Mouse (Mus musculus): Measurements from ENCODE around the gene Il7r. TPM values are rescaled to one million over a fixed set of nuclear protein-coding genes. Genes with fewer than 3 reads are reported as not detected.
"Not testable (repeated sequence)": the region's sequence is repeated elsewhere in the genome, so short reads cannot be mapped to it uniquely, and the experiment has no call there.

The Il7r gene
- polyA plus RNA-seq (2015; fragmentation: Nextera tagmentation; extraction: Ambion mirVana), result 0.05 and 0.24 TPM in 2 replicates

DNA sequence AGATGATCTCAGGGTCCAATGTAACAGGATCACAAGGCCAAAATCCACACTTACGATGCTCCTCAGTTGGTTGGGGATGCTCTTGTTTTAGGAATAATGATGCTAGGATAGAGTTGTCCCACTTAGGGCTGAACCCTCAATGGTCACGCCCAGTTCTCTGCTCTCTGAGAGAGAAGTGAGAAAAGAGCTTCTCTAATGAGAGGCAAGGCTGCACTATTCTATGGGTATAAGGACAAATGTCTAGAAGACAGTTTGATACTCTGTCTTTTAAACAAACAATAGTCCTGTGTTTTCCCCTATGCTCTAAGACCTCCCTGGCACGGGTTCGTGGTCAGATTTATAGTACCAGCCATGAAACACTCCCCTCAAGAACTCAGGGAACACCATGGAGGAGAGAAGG is at the start of gene Il7r:
Gene Il7r, minus strand, starts transcription at position 101 of the 400 bp plus-strand sequence.
- H3K27me3 ChIP-seq (ENCODE audit: insufficient read depth, low read length), result no peaks in the 10 kb centered on the region
- WGBS, result 74% methylated on average over 4 of the region's 4 CpGs
- no peaks in the 10 kb centered on the region for H3K4me1 ChIP-seq (ENCODE audit: insufficient read depth, low read length)
- no peak within 1 kb of the TSS for H3K9ac ChIP-seq (replicated peaks; ENCODE audit: low read length)
- H3K9me3 ChIP-seq (ENCODE audit: low read length), result no peaks in the 10 kb centered on the region
- H3K27ac ChIP-seq (ENCODE audit: low read length), result no peak within 1 kb of the TSS
- no peak within 1 kb of the TSS for H3K4me2 ChIP-seq (replicated peaks; ENCODE audit: low read depth, low read length)
- H3K4me3 ChIP-seq (ENCODE audit: low read length), result no peak within 1 kb of the TSS
- ATAC-seq (ENCODE audit: low FRiP score, low TSS enrichment), result no peak
- H3K36me3 ChIP-seq (ENCODE audit: insufficient read depth, low read length), result no peaks in the 10 kb centered on the region

DNA sequence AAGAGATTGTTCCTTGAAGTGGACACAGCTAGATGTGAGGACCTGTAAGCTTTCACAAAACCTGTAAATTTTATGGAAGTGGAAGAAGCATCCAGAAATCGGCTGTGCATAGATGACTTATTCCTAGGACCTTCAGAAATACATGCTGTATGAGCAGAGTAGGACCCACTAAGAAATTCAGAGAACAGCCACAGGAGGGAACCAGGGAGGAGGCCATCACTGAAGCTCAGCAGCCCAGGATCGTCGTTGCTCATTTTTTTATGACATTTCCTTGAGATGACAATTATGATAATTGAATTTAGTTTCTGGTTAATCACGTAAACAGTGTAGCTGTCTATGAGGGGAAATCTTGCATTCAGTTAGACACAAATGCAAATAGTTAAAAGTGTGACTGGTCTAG is 47.3 kb upstream of the Il7r start:
- Histone ChIP-seq H3K27me3 (ENCODE audit: insufficient read depth, low read length) (no peaks in the 10 kb centered on the region), H3K36me3 (ENCODE audit: insufficient read depth, low read length) (no peaks in the 10 kb centered on the region), H3K4me1 (ENCODE audit: insufficient read depth, low read length) (no peaks in the 10 kb centered on the region), H3K27ac (ENCODE audit: low read length) (no peak overlapping the region), H3K9me3 (ENCODE audit: low read length) (no peaks in the 10 kb centered on the region), H3K9ac (replicated peaks; ENCODE audit: low read length) (no peak overlapping the region), H3K4me3 (ENCODE audit: low read length) (no peak overlapping the region), H3K4me2 (replicated peaks; ENCODE audit: low read depth, low read length) (no peak overlapping the region)
- WGBS, result 74% methylated on average over 4 of the region's 4 CpGs
- ATAC-seq (ENCODE audit: low FRiP score, low TSS enrichment), result no peak

DNA sequence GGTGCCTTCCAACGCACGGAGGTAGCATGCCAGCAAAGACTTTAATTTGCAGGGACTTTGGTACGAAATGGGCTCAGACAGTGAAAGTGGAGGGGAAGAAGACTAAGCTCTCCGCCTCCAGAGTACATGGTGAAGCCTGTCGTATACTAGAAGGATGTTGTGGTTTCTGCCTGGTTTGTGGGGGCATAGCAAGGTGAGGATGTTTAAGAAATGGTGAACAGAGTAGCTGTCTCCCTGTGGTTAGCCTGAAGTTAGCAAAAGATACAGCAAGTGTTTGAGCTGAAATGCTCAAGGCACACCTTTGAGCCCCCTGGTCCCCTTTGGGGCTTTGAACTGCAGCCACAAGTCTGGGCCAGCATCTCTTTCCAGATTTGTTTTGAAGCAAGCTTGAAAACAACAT is 44.8 kb upstream of the Il7r start:
- Histone ChIP-seq H3K36me3 (ENCODE audit: insufficient read depth, low read length) (no peaks in the 10 kb centered on the region), H3K4me3 (ENCODE audit: low read length) (no peak overlapping the region), H3K9me3 (ENCODE audit: low read length) (no peaks in the 10 kb centered on the region), H3K27me3 (ENCODE audit: insufficient read depth, low read length) (no peaks in the 10 kb centered on the region), H3K4me2 (replicated peaks; ENCODE audit: low read depth, low read length) (no peak overlapping the region), H3K4me1 (ENCODE audit: insufficient read depth, low read length) (no peaks in the 10 kb centered on the region), H3K9ac (replicated peaks; ENCODE audit: low read length) (no peak overlapping the region), H3K27ac (ENCODE audit: low read length) (no peak overlapping the region)
- WGBS, result 84% methylated on average over 5 of the region's 5 CpGs
- no peak for ATAC-seq (ENCODE audit: low FRiP score, low TSS enrichment)

DNA sequence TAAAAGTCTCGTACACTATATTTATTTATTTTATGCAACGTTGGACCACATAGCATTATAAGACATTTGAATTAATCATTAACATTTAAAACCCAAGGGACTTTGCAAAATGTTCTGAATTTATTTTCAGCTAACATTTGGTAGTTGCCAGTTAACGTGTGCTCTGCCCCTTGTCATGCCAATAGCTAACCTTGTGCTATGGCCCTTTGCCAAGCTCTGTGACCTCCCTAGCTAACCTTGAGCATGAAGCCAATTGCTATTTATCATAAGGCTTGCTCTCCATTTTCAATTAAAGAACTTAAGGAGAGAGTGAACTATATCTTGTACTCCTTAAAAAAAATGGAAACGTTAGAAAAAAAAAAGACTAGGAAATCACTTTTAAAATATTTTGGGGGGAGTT is 43.4 kb upstream of the Il7r start:
- Histone ChIP-seq H3K4me2 (replicated peaks; ENCODE audit: low read depth, low read length) (no peak overlapping the region), H3K9me3 (ENCODE audit: low read length) (no peaks in the 10 kb centered on the region), H3K9ac (replicated peaks; ENCODE audit: low read length) (no peak overlapping the region), H3K36me3 (ENCODE audit: insufficient read depth, low read length) (no peaks in the 10 kb centered on the region), H3K4me1 (ENCODE audit: insufficient read depth, low read length) (no peaks in the 10 kb centered on the region), H3K4me3 (ENCODE audit: low read length) (no peak overlapping the region), H3K27ac (ENCODE audit: low read length) (no peak overlapping the region), H3K27me3 (ENCODE audit: insufficient read depth, low read length) (no peaks in the 10 kb centered on the region)
- 63% methylated on average over 4 of the region's 4 CpGs for WGBS
- no peak for ATAC-seq (ENCODE audit: low FRiP score, low TSS enrichment)

DNA sequence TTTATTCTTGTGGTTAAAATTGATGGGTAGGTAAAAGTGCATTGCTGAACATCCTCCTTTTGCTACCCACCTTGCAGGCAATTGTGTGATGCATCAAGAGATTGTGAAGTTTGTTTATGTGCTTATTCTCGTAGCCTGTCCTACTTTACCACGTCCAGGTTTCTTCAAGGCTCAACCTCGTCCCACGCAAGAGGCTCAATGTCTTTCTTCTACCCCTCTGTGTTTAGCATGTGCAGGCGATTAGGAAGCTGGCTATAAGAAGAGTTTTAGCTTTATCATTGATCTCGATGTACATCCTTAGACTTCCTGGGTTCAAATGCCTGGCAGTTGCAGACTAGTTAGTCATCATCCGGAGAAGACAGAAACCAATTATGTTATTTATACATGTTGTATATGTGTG is 42.7 kb upstream of the Il7r start:
- no peak overlapping the region for H3K9ac ChIP-seq (replicated peaks; ENCODE audit: low read length)
- H3K36me3 ChIP-seq (ENCODE audit: insufficient read depth, low read length), result no peaks in the 10 kb centered on the region
- no peak overlapping the region for H3K27ac ChIP-seq (ENCODE audit: low read length)
- no peak overlapping the region for H3K4me3 ChIP-seq (ENCODE audit: low read length)
- 83% methylated on average over 7 of the region's 7 CpGs for WGBS
- no peaks in the 10 kb centered on the region for H3K27me3 ChIP-seq (ENCODE audit: insufficient read depth, low read length)
- H3K9me3 ChIP-seq (ENCODE audit: low read length), result no peaks in the 10 kb centered on the region
- no peak for ATAC-seq (ENCODE audit: low FRiP score, low TSS enrichment)
- H3K4me1 ChIP-seq (ENCODE audit: insufficient read depth, low read length), result no peaks in the 10 kb centered on the region
- H3K4me2 ChIP-seq (replicated peaks; ENCODE audit: low read depth, low read length), result no peak overlapping the region

DNA sequence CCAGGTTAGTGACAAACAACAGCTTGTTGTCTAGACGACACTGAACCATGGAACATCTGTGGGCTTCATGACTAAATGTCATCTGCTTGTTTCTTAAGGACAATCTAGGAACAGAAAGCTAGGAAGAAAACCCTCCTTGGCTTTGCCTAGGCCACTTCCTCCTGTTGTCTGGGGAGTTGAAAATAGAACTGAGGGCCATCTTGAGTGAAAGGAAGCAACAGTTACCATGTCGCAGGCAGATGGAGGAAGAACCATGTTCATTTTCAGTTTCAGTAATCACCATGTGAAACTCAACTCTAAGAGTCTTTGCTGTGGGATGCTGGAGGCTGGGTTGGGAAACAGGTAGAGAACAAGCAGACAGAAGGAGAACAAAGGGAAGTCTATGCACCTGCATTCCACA is 41.9 kb upstream of the Il7r start:
- Histone ChIP-seq H3K27me3 (ENCODE audit: insufficient read depth, low read length) (no peaks in the 10 kb centered on the region), H3K9ac (replicated peaks; ENCODE audit: low read length) (no peak overlapping the region), H3K4me2 (replicated peaks; ENCODE audit: low read depth, low read length) (no peak overlapping the region), H3K4me1 (ENCODE audit: insufficient read depth, low read length) (no peaks in the 10 kb centered on the region), H3K9me3 (ENCODE audit: low read length) (no peaks in the 10 kb centered on the region), H3K27ac (ENCODE audit: low read length) (no peak overlapping the region), H3K4me3 (ENCODE audit: low read length) (no peak overlapping the region), H3K36me3 (ENCODE audit: insufficient read depth, low read length) (no peaks in the 10 kb centered on the region)
- no peak for ATAC-seq (ENCODE audit: low FRiP score, low TSS enrichment)
- WGBS, result 86% methylated on average over 2 of the region's 2 CpGs

DNA sequence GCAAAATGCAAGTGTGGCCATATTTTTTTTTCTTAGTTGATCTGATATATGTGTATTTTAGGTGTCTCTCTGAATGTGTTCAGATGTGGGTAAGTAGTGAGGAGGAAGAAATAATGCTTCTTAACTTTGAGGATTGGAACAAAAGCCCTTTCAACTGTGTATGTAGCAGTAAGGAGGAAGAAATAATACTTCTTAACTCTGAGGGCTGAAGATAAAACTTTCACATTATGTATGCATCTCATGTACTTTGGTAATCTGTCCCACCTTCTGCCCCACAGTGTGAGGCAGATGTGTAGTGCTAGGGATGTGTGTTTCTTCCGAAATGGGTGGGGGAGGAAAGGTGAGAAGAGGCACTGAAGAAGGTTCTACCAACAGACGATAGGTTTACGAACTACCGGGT is 37.3 kb upstream of the Il7r start:
- WGBS, result 65% methylated on average over 4 of the region's 4 CpGs
- Histone ChIP-seq H3K4me1 (ENCODE audit: insufficient read depth, low read length) (no peaks in the 10 kb centered on the region), H3K4me3 (ENCODE audit: low read length) (no peak overlapping the region), H3K27ac (ENCODE audit: low read length) (no peak overlapping the region), H3K27me3 (ENCODE audit: insufficient read depth, low read length) (no peaks in the 10 kb centered on the region), H3K9ac (replicated peaks; ENCODE audit: low read length) (no peak overlapping the region), H3K4me2 (replicated peaks; ENCODE audit: low read depth, low read length) (no peak overlapping the region), H3K36me3 (ENCODE audit: insufficient read depth, low read length) (no peaks in the 10 kb centered on the region), H3K9me3 (ENCODE audit: low read length) (no peaks in the 10 kb centered on the region)
- ATAC-seq (ENCODE audit: low FRiP score, low TSS enrichment), result no peak

DNA sequence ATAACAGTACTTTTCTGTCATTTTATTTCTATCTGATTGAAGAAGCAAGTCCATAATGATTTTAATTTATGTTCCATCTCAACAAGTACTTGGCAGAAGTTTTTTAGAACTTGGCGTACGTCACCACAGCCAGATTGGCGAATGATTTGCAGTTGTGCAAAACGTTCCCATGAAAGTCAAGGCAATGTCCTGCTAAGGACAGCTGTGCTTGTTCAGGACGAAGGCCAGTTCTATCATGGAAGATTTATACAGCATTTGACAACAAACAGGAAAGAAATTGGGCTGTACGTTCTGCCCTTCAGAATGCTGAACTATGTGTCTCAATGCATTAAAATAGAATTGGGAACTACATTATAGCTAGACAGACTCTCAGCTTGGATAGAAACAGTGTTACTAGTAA is 35.4 kb upstream of the Il7r start:
- Histone ChIP-seq H3K36me3 (ENCODE audit: insufficient read depth, low read length) (no peaks in the 10 kb centered on the region), H3K27ac (ENCODE audit: low read length) (no peak overlapping the region), H3K27me3 (ENCODE audit: insufficient read depth, low read length) (no peaks in the 10 kb centered on the region), H3K4me1 (ENCODE audit: insufficient read depth, low read length) (no peaks in the 10 kb centered on the region), H3K9me3 (ENCODE audit: low read length) (no peaks in the 10 kb centered on the region), H3K4me3 (ENCODE audit: low read length) (no peak overlapping the region), H3K4me2 (replicated peaks; ENCODE audit: low read depth, low read length) (no peak overlapping the region), H3K9ac (replicated peaks; ENCODE audit: low read length) (no peak overlapping the region)
- 50% methylated on average over 6 of the region's 6 CpGs for WGBS
- ATAC-seq (ENCODE audit: low FRiP score, low TSS enrichment), result peak; percentile 69; the same call in 1 of the 2 replicates

DNA sequence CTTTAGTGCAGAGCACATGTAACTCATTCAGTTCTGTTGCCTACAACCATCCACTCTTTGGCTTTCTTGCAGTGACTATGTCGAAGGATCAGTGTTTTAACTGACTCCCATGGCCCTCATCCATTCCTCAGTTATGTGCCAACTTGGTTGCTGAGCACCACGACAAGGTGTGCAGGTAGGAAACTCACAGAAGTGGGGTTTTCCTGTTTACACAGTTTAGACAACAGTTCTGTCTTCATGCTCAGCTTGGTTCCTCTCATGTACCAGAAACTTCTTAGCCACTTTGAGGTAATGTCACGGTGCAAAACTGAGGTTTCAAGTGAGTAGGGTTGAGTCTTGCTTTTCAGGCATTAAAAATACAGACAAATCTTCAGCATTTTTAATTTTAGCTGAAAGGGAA is 34.2 kb upstream of the Il7r start:
- Histone ChIP-seq H3K4me2 (replicated peaks; ENCODE audit: low read depth, low read length) (no peak overlapping the region), H3K36me3 (ENCODE audit: insufficient read depth, low read length) (no peaks in the 10 kb centered on the region), H3K9me3 (ENCODE audit: low read length) (no peaks in the 10 kb centered on the region), H3K4me3 (ENCODE audit: low read length) (no peak overlapping the region), H3K27me3 (ENCODE audit: insufficient read depth, low read length) (no peaks in the 10 kb centered on the region), H3K27ac (ENCODE audit: low read length) (no peak overlapping the region), H3K4me1 (ENCODE audit: insufficient read depth, low read length) (no peaks in the 10 kb centered on the region), H3K9ac (replicated peaks; ENCODE audit: low read length) (no peak overlapping the region)
- ATAC-seq (ENCODE audit: low FRiP score, low TSS enrichment), result no peak
- WGBS, result 83% methylated on average over 3 of the region's 3 CpGs

DNA sequence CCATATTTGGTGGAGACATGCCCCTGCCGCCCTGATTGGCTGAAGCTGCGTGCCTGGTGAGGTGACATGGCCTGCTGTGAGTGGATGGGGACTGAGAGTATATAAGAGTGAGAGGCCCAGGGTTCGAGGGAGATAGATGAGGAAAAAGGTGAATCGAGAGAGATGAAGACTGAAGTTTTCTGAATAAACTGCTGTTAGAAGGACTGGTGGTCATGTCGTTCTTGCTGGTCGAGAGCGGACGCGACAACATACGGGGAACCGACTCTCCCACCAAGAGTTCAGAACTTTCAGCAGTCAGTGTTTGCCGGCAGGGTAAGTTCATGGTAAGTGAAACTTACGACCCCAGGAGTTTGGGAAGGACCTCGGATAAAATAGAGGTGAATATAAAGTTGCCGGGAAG is 27.3 kb upstream of the Il7r start:
- ATAC-seq (ENCODE audit: low FRiP score, low TSS enrichment); H3K4me2 ChIP-seq (replicated peaks; ENCODE audit: low read depth, low read length); H3K36me3 ChIP-seq (ENCODE audit: insufficient read depth, low read length); H3K4me1 ChIP-seq (ENCODE audit: insufficient read depth, low read length); H3K9me3 ChIP-seq (ENCODE audit: low read length); H3K27ac ChIP-seq (ENCODE audit: low read length); H3K9ac ChIP-seq (replicated peaks; ENCODE audit: low read length); H3K27me3 ChIP-seq (ENCODE audit: insufficient read depth, low read length); H3K4me3 ChIP-seq (ENCODE audit: low read length): not testable (repeated sequence)
- 95% methylated on average over 13 of the region's 15 CpGs for WGBS

DNA sequence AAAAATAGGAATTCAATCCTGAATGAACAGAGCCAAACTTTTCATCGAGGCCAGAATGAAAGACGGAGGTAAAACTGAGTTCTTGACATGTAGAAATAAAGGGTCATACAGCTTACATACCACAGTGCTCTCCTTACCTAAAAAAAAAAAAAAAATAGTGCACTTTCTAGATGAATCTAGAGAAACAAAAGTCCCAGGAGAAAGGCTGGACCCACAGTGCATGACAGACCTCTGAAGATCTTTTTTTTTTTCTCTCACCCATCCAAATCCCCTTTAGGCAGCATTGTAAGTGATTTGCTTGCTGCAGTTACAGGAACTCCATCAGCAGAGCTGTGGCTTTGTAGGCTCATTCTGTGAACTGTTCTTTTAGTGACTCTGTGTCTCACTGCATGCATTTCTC is 19.0 kb upstream of the Il7r start:
- H3K4me2 ChIP-seq (replicated peaks; ENCODE audit: low read depth, low read length), result no peak overlapping the region
- H3K4me3 ChIP-seq (ENCODE audit: low read length), result no peak overlapping the region
- H3K9me3 ChIP-seq (ENCODE audit: low read length), result no peaks in the 10 kb centered on the region; the same call in 1 of the 2 replicates
- H3K27me3 ChIP-seq (ENCODE audit: insufficient read depth, low read length), result no peaks in the 10 kb centered on the region
- WGBS, result 63% methylated on average over 2 of the region's 2 CpGs
- H3K9ac ChIP-seq (replicated peaks; ENCODE audit: low read length), result no peak overlapping the region
- H3K36me3 ChIP-seq (ENCODE audit: insufficient read depth, low read length), result no peaks in the 10 kb centered on the region
- no peak overlapping the region for H3K27ac ChIP-seq (ENCODE audit: low read length)
- H3K4me1 ChIP-seq (ENCODE audit: insufficient read depth, low read length), result no peaks in the 10 kb centered on the region
- no peak for ATAC-seq (ENCODE audit: low FRiP score, low TSS enrichment)
